Mouse (Mus musculus) hematopoietic multipotent progenitor cell, adult 10-12 weeks (in vitro differentiated cells): ENCODE results near the gene Minos1. TPM values are rescaled to one million over a fixed set of nuclear protein-coding genes. Genes with fewer than 3 reads are reported as not detected.

Experiments used
- polyA plus RNA-seq: library from polyadenylated mRNA; stranded (reverse); fragments of >175 nt; gene quantifications from 2 replicates; pipeline ENCODE4 v1.2.3, GENCODE M21; 2012; ENCODE audit warnings: low replicate concordance

Gene Minos1
- 9.6 and 11.2 TPM in 2 replicates for polyA plus RNA-seq

GRCm38 (mm10) chr4:139130701-139131549 is at the start of gene Minos1:
Gene Minos1 (minus strand): TSS chr4:139131113.

DNA sequence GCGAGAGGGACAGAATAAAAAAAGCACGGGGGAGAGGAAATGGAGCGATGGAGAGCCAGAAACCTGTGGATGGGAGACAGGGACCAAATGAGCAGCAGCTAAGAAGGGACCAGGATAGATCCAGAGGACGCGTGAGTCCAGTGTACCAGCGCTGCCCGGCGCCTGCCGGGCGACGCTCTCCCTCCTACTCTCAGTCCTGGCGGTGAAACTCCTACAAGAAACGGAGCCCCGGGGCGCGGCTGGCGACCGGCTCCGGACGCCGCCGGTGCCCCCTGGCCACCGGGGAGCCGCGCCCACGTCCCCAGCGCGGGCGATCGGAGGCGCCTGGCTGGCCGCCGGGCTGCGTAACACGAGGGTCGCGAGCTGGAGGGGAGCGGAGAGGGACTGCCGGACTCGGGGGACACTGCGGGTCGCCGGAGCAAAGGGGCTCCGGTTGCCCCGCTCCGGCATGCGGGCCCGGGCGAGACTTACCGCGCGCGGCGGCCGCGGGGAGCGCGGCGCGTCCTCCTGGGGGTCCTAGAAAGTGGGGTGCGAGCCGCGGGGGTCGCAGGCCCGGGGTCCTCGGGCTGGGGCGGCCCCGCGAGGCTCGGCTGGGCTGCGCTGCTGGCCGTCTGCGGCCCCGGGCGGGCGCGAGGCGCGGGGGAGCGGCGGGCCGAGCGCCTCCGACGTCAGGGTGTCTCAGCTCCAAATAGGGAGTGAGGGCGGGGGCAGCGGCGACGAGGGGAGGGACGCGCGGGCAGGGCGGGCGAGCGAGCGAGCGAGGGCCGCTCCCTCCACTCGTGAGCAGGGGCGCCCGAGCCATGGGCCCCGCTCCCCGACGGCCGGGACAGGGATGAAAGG is 38.3 kb downstream of the Minos1 start, which contains the start of gene Nbl1:
Nbl1 (minus strand) TSS at position 638 of the 840 bp plus-strand sequence.

DNA sequence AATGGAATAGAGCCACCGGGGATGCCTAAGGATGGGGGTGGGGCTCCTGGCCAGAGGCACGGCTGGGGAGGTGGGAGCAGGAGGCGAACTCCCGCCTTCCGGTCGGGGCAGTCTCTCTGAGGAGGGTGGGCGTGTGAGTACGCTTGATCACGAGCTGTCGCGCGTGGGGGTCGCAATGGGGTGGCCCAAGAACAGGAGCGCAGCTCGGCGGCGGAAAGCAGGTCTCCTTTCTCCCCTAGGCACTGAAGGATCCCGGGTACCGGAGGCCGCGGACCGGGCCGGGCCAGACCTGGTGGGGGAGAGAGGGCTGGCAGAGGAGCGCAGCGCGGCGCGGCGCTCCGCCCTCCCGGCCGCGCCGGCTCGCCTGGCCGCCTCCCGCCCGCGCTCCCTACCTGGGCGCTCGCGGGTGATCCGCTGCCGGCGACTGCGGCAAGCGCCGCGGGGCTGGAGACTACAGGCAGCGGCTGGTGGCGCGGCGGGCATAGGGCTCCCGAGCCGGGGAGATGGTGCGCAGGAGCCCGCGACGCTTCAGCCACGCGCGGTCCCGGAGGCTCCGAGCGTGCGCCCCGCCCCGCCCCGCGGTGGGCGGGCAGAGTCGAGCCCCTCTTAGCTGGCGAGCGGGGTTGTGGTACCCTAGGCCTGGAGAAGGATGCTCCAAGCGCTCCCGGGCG is 55.7 kb downstream of the Minos1 start, which contains the start of gene Htr6:
Htr6 (minus strand) TSS at position 530 of the 671 bp plus-strand sequence.

Other genes with a start within 250 kb of the Minos1 start
- gene Otud3, start 217.2 kb downstream of the Minos1 start, polyA plus RNA-seq: 6.4 and 13.1 TPM in 2 replicates
- not detected in 2 replicates for gene Rnf186, start 164.0 kb downstream of the Minos1 start, polyA plus RNA-seq
- 21.0 and 21.1 TPM in 2 replicates for gene Tmco4, start 158.2 kb downstream of the Minos1 start, polyA plus RNA-seq
- gene Htr6, start 55.5 kb downstream of the Minos1 start, polyA plus RNA-seq: 0.13 TPM in 1 of 2 replicates, not detected in the other
- gene Nbl1, start 38.1 kb downstream of the Minos1 start, polyA plus RNA-seq: 2.0 and 6.6 TPM in 2 replicates
- gene Capzb, start 61.8 kb upstream of the Minos1 start, polyA plus RNA-seq: 131 and 179 TPM in 2 replicates
- gene Pqlc2, start 179.6 kb upstream of the Minos1 start, polyA plus RNA-seq: 23.1 and 27.3 TPM in 2 replicates
- 69.0 and 80.2 TPM in 2 replicates for gene Akr7a5, start 179.6 kb upstream of the Minos1 start, polyA plus RNA-seq
- 25.0 and 44.5 TPM in 2 replicates for gene Mrto4, start 221.5 kb upstream of the Minos1 start, polyA plus RNA-seq
- 3.6 and 10.7 TPM in 2 replicates for gene Emc1, start 221.5 kb upstream of the Minos1 start, polyA plus RNA-seq
- 56.4 and 141 TPM in 2 replicates for gene Ubr4, start 221.5 kb upstream of the Minos1 start, polyA plus RNA-seq